Mouse (Mus musculus) liver, embryonic 15.5 days (tissue): ENCODE results near the gene Ankrd50. TPM values are rescaled to one million over a fixed set of nuclear protein-coding genes. Genes with fewer than 3 reads are reported as not detected.

Source experiments
- ATAC-seq: fragments of 200-750 bp; cut with Nextera tagmentation; 2 replicates; pipeline ENCODE4 v1.8.0; 2017; ENCODE audit warnings: moderate number of reproducible peaks, mild to moderate bottlenecking, moderate library complexity; ENCODE audit not compliant: insufficient read depth
- H3K27ac ChIP-seq: fragments of 300-500 bp; sonication (generic); replicated peaks from 2 replicates; pipeline ENCODE4 v1.5.1; 2015; ENCODE audit warnings: mild to moderate bottlenecking, inconsistent platforms
- H3K27me3 ChIP-seq: fragments of 300-500 bp; sonication (generic); 2 replicates; pipeline ENCODE4 v1.6.1; 2015; ENCODE audit warnings: mild to moderate bottlenecking, inconsistent platforms
- H3K36me3 ChIP-seq: fragments of 300-500 bp; sonication (generic); replicated peaks from 2 replicates; pipeline ENCODE4 v1.6.1; 2015; ENCODE audit warnings: moderate library complexity, mild to moderate bottlenecking, inconsistent platforms
- H3K4me1 ChIP-seq: fragments of 300-500 bp; sonication (generic); replicated peaks from 2 replicates; pipeline ENCODE4 v1.6.1; 2015; ENCODE audit warnings: inconsistent platforms
- H3K4me2 ChIP-seq: fragments of 300-500 bp; sonication (generic); 2 replicates; pipeline ENCODE4 v1.6.1; 2015; ENCODE audit warnings: moderate library complexity, mild to moderate bottlenecking, inconsistent platforms
- H3K4me3 ChIP-seq: fragments of 300-500 bp; sonication (generic); replicated peaks from 2 replicates; pipeline ENCODE4 v1.5.1; 2015; ENCODE audit warnings: mild to moderate bottlenecking, inconsistent platforms
- H3K9ac ChIP-seq: fragments of 300-500 bp; sonication (generic); 2 replicates; pipeline ENCODE4 v1.6.1; 2015; ENCODE audit warnings: moderate library complexity, mild to moderate bottlenecking, inconsistent platforms
- H3K9me3 ChIP-seq: fragments of 300-500 bp; sonication (generic); replicated peaks from 2 replicates; pipeline ENCODE4 v1.6.1; 2016; ENCODE audit warnings: inconsistent platforms
- WGBS: fragments of 180-500 bp; shearing (Covaris S2); methylation state at CpG from one replicate; pipeline ENCODE4 v1.1.7; 2015; ENCODE audit warnings: mixed read lengths; ENCODE audit not compliant: insufficient replicate concordance; 5-methylcytosine and 5-hydroxymethylcytosine counted together
- polyA plus RNA-seq: library from polyadenylated mRNA; unstranded; fragments of >200 nt; fragmentation: Nextera tagmentation; extraction: Ambion mirVana; gene quantifications from 2 replicates; pipeline ENCODE4 v1.2.1, GENCODE M21; 2015

The Ankrd50 gene
- polyA plus RNA-seq, 1 experiment from 2014 or later = 2.8 TPM

- 0 out of 2 replicates have a peak, but pooled peaks cover 5% of the 10 kb centered on the region for H3K4me1 ChIP-seq
- 77% methylated on average over 2 of the region's 2 CpGs for WGBS
- no peaks in the 10 kb centered on the region for H3K36me3 ChIP-seq
- H3K27ac ChIP-seq = no peak overlapping the region
- no peaks in the 10 kb centered on the region for H3K9me3 ChIP-seq
- H3K4me3 ChIP-seq = no peak overlapping the region
- ATAC-seq = no peak
- H3K27me3 ChIP-seq = no peaks in the 10 kb centered on the region
- no peak overlapping the region for H3K4me2 ChIP-seq
- no peak overlapping the region for H3K9ac ChIP-seq
These were observed 50.2 kb downstream of the Ankrd50 start for GRCm38 (mm10) chr3:38434486-38434885.

- no peaks in the 10 kb centered on the region for H3K27me3 ChIP-seq
- no peaks in the 10 kb centered on the region for H3K36me3 ChIP-seq
- H3K4me2 ChIP-seq = no peak overlapping the region
- H3K4me3 ChIP-seq = no peak overlapping the region
- H3K9ac ChIP-seq = no peak overlapping the region
- no peak for ATAC-seq
- no peaks in the 10 kb centered on the region for H3K9me3 ChIP-seq
- 0 out of 2 replicates have a peak, but pooled peaks cover 5% of the 10 kb centered on the region for H3K4me1 ChIP-seq
- 25% methylated on average over 11 of the region's 11 CpGs for WGBS
- H3K27ac ChIP-seq = no peak overlapping the region
These were observed 50.9 kb downstream of the Ankrd50 start for GRCm38 (mm10) chr3:38433495-38434464.

- WGBS = 67% methylated on average over 5 of the region's 5 CpGs
These were observed 53.2 kb downstream of the Ankrd50 start for GRCm38 (mm10) chr3:38431461-38431860.

GRCm38 (mm10) chr3:38431042-38431441 lies 53.6 kb downstream of the Ankrd50 start:
- ATAC-seq = no peak
- no peak overlapping the region for H3K9ac ChIP-seq
- 0 out of 2 replicates have a peak, but pooled peaks cover 5% of the 10 kb centered on the region for H3K4me1 ChIP-seq
- no peaks in the 10 kb centered on the region for H3K9me3 ChIP-seq
- H3K27ac ChIP-seq = no peak overlapping the region
- 54% methylated on average over 6 of the region's 6 CpGs for WGBS
- H3K36me3 ChIP-seq = no peaks in the 10 kb centered on the region
- H3K4me2 ChIP-seq = no peak overlapping the region
- H3K4me3 ChIP-seq = no peak overlapping the region
- H3K27me3 ChIP-seq = no peaks in the 10 kb centered on the region

More at GRCm38 (mm10) chr3:38431461-38431860, 53.2 kb downstream of the Ankrd50 start:
- H3K27me3 ChIP-seq = no peaks in the 10 kb centered on the region
- no peak overlapping the region for H3K4me2 ChIP-seq
- no peak for ATAC-seq
- no peaks in the 10 kb centered on the region for H3K9me3 ChIP-seq
- H3K27ac ChIP-seq = no peak overlapping the region
- H3K4me3 ChIP-seq = no peak overlapping the region
- 0 out of 2 replicates have a peak, but pooled peaks cover 5% of the 10 kb centered on the region for H3K4me1 ChIP-seq
- H3K9ac ChIP-seq = no peak overlapping the region
- no peaks in the 10 kb centered on the region for H3K36me3 ChIP-seq

GRCm38 (mm10) chr3:38427200-38427599 lies 57.4 kb downstream of the Ankrd50 start:
- no peaks in the 10 kb centered on the region for H3K27me3 ChIP-seq
- no peaks in the 10 kb centered on the region for H3K9me3 ChIP-seq
- H3K4me1 ChIP-seq = no peaks in the 10 kb centered on the region
- no peak overlapping the region for H3K4me2 ChIP-seq
- no peaks in the 10 kb centered on the region for H3K36me3 ChIP-seq
- 60% methylated on average over 1 of the region's 1 CpGs for WGBS
- H3K27ac ChIP-seq = no peak overlapping the region
- H3K4me3 ChIP-seq = no peak overlapping the region
- ATAC-seq = no peak
- H3K9ac ChIP-seq = no peak overlapping the region

- Histone ChIP-seq H3K36me3 (no peaks in the 10 kb centered on the region), H3K4me3 (no peak overlapping the region), H3K9me3 (no peaks in the 10 kb centered on the region), H3K27ac (no peak overlapping the region), H3K27me3 (no peaks in the 10 kb centered on the region), H3K4me2 (no peak overlapping the region), H3K9ac (no peak overlapping the region), H3K4me1 (no peaks in the 10 kb centered on the region)
- ATAC-seq = no peak
- 47% methylated on average over 4 of the region's 4 CpGs for WGBS
These were observed 60.7 kb downstream of the Ankrd50 start for GRCm38 (mm10) chr3:38423966-38424365.

- 67% methylated on average over 3 of the region's 3 CpGs for WGBS
- H3K9me3 ChIP-seq = no peaks in the 10 kb centered on the region
- no peak overlapping the region for H3K27ac ChIP-seq
- H3K4me1 ChIP-seq = no peaks in the 10 kb centered on the region
- no peak overlapping the region for H3K4me3 ChIP-seq
- H3K9ac ChIP-seq = no peak overlapping the region
- H3K36me3 ChIP-seq = no peaks in the 10 kb centered on the region
- no peak for ATAC-seq
- H3K27me3 ChIP-seq = no peaks in the 10 kb centered on the region
- no peak overlapping the region for H3K4me2 ChIP-seq
These were observed 64.7 kb downstream of the Ankrd50 start for GRCm38 (mm10) chr3:38419896-38420295.

- Histone ChIP-seq H3K27ac (no peak overlapping the region), H3K9me3 (no peaks in the 10 kb centered on the region), H3K4me1 (no peaks in the 10 kb centered on the region), H3K36me3 (no peaks in the 10 kb centered on the region), H3K4me2 (no peak overlapping the region), H3K4me3 (no peak overlapping the region), H3K27me3 (no peaks in the 10 kb centered on the region), H3K9ac (no peak overlapping the region)
- ATAC-seq = no peak
- WGBS = 43% methylated on average over 3 of the region's 3 CpGs
These were observed 69.2 kb downstream of the Ankrd50 start for GRCm38 (mm10) chr3:38415292-38415930.
